Mouse (Mus musculus) spleen, adult 2 months (tissue): ENCODE data around the gene Tmsb10. TPM values are rescaled to one million over a fixed set of nuclear protein-coding genes. Genes with fewer than 3 reads are reported as not detected.
A peak's percentile ranks its signal among the peaks of the same experiment; 100 is the strongest.

ENCODE experiments used
- DNase-seq, 2 experiments: peaks; one replicate each; pipeline versions ENCODE4 v3.0.0 to v3.0.0-alpha.2; 2012 to 2021; ENCODE audit warnings: low spot score in 2 of 2, low read depth in 1 of 2
- H3K27ac ChIP-seq: fragments of 200-500 bp; 2 replicates; pipeline ENCODE4 v1.5.1; 2012; ENCODE audit warnings: low read length, inconsistent platforms; ENCODE audit not compliant: insufficient read depth
- H3K27me3 ChIP-seq: fragments of 200-500 bp; 2 replicates; pipeline ENCODE4 v1.6.1; 2012; ENCODE audit warnings: mild to moderate bottlenecking, moderate library complexity, low read length, inconsistent platforms; ENCODE audit not compliant: control insufficient read depth, insufficient read depth
- H3K36me3 ChIP-seq: fragments of 200-500 bp; 2 replicates; pipeline ENCODE4 v1.6.1; 2012; ENCODE audit warnings: mild to moderate bottlenecking, low read length, inconsistent platforms; ENCODE audit not compliant: control insufficient read depth, insufficient read depth
- H3K4me1 ChIP-seq: fragments of 200-500 bp; 2 replicates; pipeline ENCODE4 v1.6.1; 2011; ENCODE audit warnings: inconsistent platforms; ENCODE audit not compliant: control insufficient read depth, insufficient read depth, insufficient read length
- H3K4me3 ChIP-seq: fragments of 200-500 bp; 2 replicates; pipeline ENCODE4 v1.5.1; 2011; ENCODE audit warnings: mild to moderate bottlenecking, inconsistent platforms; ENCODE audit not compliant: insufficient read depth, insufficient read length; ENCODE audit errors: extremely low read depth
- CTCF ChIP-seq: fragments of 200-500 bp; IDR thresholded peaks from 2 replicates; pipeline ENCODE4 v1.5.1; 2011; ENCODE audit warnings: mild to moderate bottlenecking, inconsistent platforms; ENCODE audit not compliant: insufficient read depth, insufficient read length, insufficient replicate concordance; ENCODE audit errors: extremely low read depth
- POLR2A ChIP-seq: fragments of 200-500 bp; IDR thresholded peaks from 2 replicates; pipeline ENCODE4 v1.6.1; 2011; ENCODE audit warnings: low read depth, low read length, inconsistent platforms
- WGBS: fragments of 180-500 bp; shearing (Covaris S2); methylation state at CpG from one replicate; pipeline ENCODE4 v1.1.7; 2018; 5-methylcytosine and 5-hydroxymethylcytosine counted together
- polyA plus RNA-seq: library from polyadenylated mRNA; depleted of rRNA; stranded (reverse); fragments of >200 nt; gene quantifications from 2 replicates; pipeline ENCODE4 v1.2.3, GENCODE M21; 2012

Gene Tmsb10
- polyA plus RNA-seq, 1 experiment, result 143 TPM

DNA sequence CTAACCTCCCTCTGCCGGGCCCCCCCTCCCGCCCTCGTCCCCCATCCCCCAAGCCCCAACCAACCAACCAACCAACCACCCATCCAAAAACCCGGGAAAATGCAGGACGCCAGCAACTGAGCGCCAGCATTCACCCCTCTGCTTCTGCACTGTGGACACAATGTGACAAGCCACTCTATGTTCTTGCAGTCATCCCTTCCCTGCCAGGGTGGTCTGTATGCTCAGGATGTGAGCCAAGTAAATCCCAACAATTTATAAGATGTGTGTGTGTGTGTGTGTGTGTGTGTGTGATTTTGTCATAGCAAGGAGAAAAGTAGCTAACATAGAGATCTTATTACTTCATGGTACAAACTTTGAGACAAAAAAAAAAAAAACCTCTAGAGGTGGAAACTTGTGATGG, 6.7 kb upstream of the Tmsb10 start:
- no peak for DNase-seq
- TF ChIP-seq CTCF, result no peak
- no peak for TF ChIP-seq POLR2A
- Histone ChIP-seq H3K27me3 (no peaks in the 10 kb centered on the region), H3K4me1 (peaks cover 11% of the 10 kb centered on the region; the same call in 1 of the 2 replicates), H3K36me3 (no peaks in the 10 kb centered on the region), H3K27ac (no peak overlapping the region), H3K4me3 (no peak overlapping the region)
- WGBS, result 85% methylated on average over 6 of the region's 6 CpGs

DNA sequence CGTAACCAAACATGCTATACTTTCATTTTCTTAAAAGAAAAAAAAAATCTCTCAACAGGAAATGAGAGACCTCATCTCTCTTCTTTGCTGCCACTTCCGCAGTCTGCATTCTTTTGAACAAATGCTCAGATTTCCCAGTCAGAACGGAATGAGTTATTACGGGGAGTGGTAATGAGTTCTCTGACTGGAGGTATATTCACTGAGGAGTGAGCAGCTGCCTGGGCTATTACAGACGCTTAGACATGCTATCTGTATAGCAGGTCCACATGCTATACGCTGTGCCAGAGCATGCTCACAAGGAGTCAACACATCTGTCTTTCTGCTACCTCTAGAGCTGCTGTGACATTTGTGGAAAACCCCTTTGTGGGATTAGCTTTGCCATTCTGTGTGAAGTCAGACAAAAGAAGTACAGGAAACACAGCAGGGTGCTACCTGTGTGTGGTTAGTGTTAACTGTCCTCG, 3.8 kb upstream of the Tmsb10 start:
- H3K27ac ChIP-seq, result peak overlapping the region; percentile 95
- TF ChIP-seq CTCF (no peak), POLR2A (no peak)

DNA sequence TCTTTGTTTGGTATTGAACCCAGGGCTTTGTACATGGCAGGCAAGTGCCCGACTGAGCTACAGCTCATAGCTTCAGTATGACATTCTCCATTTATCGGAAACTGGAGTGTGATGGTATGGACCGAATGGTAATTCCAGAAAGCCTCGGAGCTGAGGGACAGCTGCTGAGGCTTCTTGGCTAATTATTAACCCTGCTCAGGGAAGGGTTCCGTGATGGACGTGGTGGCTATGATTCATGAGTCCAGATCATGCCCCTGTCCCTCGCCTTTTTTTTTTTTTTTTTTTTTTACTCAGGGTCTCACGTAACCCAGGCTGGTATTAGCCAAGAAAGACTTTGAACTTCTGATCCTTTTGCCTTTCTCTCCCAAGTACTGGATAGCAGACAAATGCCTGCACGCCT, 3.1 kb upstream of the Tmsb10 start:
- Histone ChIP-seq H3K4me1 (peaks cover 11% of the 10 kb centered on the region; the same call in 1 of the 2 replicates), H3K27me3 (no peaks in the 10 kb centered on the region), H3K4me3 (no peak overlapping the region; the same call in 1 of the 2 replicates), H3K36me3 (no peaks in the 10 kb centered on the region; the same call in 1 of the 2 replicates), H3K27ac (peak overlapping the region; percentile 95)
- DNase-seq, result no peak
- TF ChIP-seq CTCF, result no peak
- WGBS, result 87% methylated on average over 9 of the region's 9 CpGs

More for the DNA sequence above, 3.8 kb upstream of the Tmsb10 start:
- peaks cover 11% of the 10 kb centered on the region; the same call in 1 of the 2 replicates for H3K4me1 ChIP-seq
- peak overlapping the region; percentile 7; the same call in 1 of the 2 replicates for H3K4me3 ChIP-seq
- 9% methylated on average over 7 of the region's 7 CpGs for WGBS
- no peaks in the 10 kb centered on the region; the same call in 1 of the 2 replicates for H3K36me3 ChIP-seq
- DNase-seq, result no peak
- no peaks in the 10 kb centered on the region for H3K27me3 ChIP-seq

DNA sequence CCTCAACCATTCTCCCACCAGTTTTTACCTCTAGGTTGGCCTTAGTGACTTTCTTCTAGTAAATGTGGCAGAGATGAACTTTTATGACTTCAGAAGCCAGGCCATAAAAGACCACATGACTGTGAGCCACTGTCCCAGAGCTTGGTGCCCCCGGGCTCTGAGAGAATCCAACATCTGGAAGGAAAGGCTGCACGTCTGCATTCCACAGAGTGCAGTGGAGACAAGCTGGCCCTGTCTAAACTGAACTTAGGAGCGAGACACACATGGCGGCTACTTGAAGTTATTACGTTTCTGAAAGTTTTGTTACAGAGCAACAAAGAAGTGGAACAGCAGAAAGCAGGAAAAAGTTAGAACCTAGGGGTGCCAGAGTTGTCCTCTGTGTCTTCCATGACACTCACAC, 2.1 kb upstream of the Tmsb10 start:
- H3K36me3 ChIP-seq, result no peaks in the 10 kb centered on the region; the same call in 1 of the 2 replicates
- WGBS, result 85% methylated on average over 5 of the region's 5 CpGs
- TF ChIP-seq POLR2A (no peak), CTCF (no peak)
- no peak for DNase-seq
- H3K4me1 ChIP-seq, result peaks cover 16% of the 10 kb centered on the region; the same call in 1 of the 2 replicates
- H3K4me3 ChIP-seq, result no peak overlapping the region
- H3K27ac ChIP-seq, result no peak overlapping the region
- no peaks in the 10 kb centered on the region for H3K27me3 ChIP-seq

DNA sequence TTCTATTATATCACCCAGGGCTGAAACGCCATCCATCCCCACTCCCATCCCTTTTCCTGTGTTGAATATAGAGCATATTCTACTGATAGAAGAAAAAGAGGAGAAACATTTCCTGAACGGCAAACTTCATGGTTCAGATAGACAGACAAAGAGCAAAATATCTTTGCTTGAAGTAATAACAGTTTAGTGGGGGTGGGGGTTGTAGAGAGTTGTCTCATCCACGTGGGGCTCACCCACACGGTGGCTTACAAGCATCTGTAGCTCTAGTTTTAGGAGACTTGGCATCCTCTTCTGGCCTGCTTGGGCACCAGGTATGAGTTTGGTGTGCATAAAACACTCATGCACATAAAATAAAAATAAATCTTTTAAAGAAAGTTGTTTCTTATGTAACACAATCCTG, 627 bp upstream of the Tmsb10 start:
- no peak for TF ChIP-seq CTCF
- TF ChIP-seq POLR2A, result no peak
- 0 out of 2 replicates have a peak overlapping the region, but pooled peaks have one; percentile 92 for H3K4me3 ChIP-seq
- no peak for DNase-seq
- 29% methylated on average over 4 of the region's 4 CpGs for WGBS
- no peaks in the 10 kb centered on the region; the same call in 1 of the 2 replicates for H3K36me3 ChIP-seq
- H3K27me3 ChIP-seq, result no peaks in the 10 kb centered on the region
- peaks cover 24% of the 10 kb centered on the region for H3K4me1 ChIP-seq
- H3K27ac ChIP-seq, result no peak overlapping the region

DNA sequence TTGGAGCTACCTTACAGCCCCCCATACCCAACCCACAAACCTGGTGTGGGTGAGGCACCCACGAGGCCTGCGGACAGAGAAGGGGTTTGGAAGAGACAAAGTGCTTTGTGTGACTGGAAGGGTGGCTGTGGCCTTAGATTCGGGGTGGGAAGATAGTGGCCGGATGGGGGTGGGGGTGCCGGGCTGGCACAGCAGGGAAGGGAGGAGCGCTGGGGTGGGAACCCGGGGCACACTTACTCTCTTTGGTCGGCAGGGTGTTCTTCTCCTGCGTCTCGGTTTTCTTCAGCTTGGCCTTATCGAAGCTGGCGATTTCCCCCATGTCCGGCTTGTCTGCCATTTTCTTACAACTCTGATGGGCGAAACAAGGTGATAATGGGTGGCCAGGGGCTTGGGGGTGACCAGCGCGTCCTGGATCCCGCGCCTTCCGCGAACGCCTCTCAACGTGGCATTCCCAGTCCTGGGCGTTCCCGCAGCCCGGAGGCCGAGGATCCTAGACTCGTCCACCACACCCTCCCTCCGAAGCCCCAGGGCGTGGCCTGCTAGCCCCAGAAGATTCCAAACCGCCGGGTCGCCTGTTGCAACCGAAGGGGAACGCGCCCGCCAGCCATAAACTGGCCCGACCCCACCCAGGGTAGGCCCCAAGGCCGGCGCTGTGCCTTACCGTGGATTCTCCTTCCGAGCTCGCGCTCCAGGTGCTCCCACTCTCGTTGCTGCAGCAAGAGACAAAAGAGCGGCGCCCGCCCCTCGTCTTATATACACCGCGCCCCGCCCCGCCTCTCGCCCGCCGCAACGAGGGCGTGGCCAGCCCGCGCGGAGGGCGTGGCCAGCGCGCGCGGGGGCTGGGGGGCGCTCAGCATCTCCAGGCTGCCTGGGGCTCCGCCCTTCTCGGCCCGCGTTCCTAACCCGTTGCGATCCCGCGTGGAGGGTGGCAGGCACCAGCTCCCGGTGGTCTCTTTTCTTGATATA, 589 bp downstream of the Tmsb10 start:
- no peaks in the 10 kb centered on the region; the same call in 1 of the 2 replicates for H3K36me3 ChIP-seq
- under 1% methylated on average over 74 of the region's 75 CpGs for WGBS
- H3K27me3 ChIP-seq, result no peaks in the 10 kb centered on the region
- peak overlapping the region; percentile 92 for H3K4me3 ChIP-seq
- H3K27ac ChIP-seq, result peak overlapping the region; percentile 96
- TF ChIP-seq CTCF (no peak), POLR2A (peak; percentile 98)
- H3K4me1 ChIP-seq, result peaks cover 30% of the 10 kb centered on the region
- DNase-seq, result peak in 1 of 2 experiments; percentile 79

DNA sequence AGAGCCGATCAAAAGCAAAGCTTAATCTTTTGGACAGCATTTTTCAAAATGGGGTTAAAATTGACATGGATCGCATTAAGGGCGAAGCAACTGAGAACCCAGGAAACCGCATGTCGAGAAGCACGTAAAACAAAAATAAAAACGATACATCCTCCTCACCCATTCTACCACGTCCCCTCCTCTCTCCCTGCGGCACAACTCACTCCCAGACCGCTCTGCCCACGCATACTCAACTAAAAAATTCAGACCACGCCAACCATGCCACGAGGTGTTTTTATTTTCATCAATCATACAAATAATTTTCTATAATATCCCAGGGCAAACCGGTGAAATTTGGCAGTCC, 1.5 kb downstream of the Tmsb10 start:
- no peak for TF ChIP-seq POLR2A
- TF ChIP-seq CTCF, result no peak
- no peaks in the 10 kb centered on the region for H3K27me3 ChIP-seq
- 3% methylated on average over 14 of the region's 14 CpGs for WGBS
- DNase-seq, result no peak
- H3K27ac ChIP-seq, result peak overlapping the region; percentile 88
- H3K36me3 ChIP-seq, result no peaks in the 10 kb centered on the region; the same call in 1 of the 2 replicates
- H3K4me3 ChIP-seq, result peak overlapping the region; percentile 92
- peaks cover 25% of the 10 kb centered on the region for H3K4me1 ChIP-seq
